Mouse (Mus musculus): Measurements from ENCODE around the gene Zfyve28. TPM values are rescaled to one million over a fixed set of nuclear protein-coding genes. Genes with fewer than 3 reads are reported as not detected.

Gene Zfyve28
- polyA plus RNA-seq, 1 experiment from 2014 or later = not detected

GRCm38 (mm10) chr5:34198615-34199014 lies 89.6 kb downstream of the Zfyve28 start:
- DNase-seq (ENCODE audit: low spot score) = no peak
- 80% methylated on average over 6 of the region's 6 CpGs for WGBS
- H3K4me3 ChIP-seq (ENCODE audit: low read depth, low read length) = no peak overlapping the region
- no peak for ATAC-seq (replicated peaks; ENCODE audit: low FRiP score)
- H3K27ac ChIP-seq (ENCODE audit: low read depth, low read length) = no peak overlapping the region
- H3K4me1 ChIP-seq (replicated peaks; ENCODE audit: control insufficient read depth, insufficient read depth, low read length) = no peaks in the 10 kb centered on the region
- H3K27me3 ChIP-seq (replicated peaks; ENCODE audit: control insufficient read depth, insufficient read depth, low read length) = no peaks in the 10 kb centered on the region
- H3K9ac ChIP-seq (ENCODE audit: low read depth, low read length) = no peak overlapping the region
- no peaks in the 10 kb centered on the region for H3K36me3 ChIP-seq (ENCODE audit: control insufficient read depth, insufficient read depth, low read length)
- H3K9me3 ChIP-seq (ENCODE audit: control insufficient read depth, low read length) = no peaks in the 10 kb centered on the region
- H3K4me2 ChIP-seq = no peak overlapping the region

DNA sequence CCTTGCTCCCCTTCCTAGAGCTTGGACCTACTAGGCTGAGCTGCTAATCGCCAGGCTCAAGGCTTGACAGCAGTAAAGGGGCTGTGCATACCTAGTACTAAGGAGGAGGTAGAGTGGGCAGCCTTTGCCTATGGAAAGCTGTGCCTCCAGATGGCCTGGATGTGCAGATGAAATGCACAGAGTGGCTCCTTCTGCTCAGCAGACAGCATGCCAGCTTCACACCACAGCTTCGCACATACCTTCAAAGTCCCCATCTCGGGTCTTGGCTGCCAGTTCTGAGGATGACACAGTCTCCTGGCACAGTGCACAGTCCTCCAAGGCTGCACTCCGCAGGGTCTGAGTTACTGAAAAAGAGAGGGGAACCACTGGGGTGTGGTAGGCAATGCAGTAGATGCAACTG lies 91.0 kb downstream of the Zfyve28 start:
- H3K4me2 ChIP-seq = no peak overlapping the region
- no peak overlapping the region for H3K27ac ChIP-seq (ENCODE audit: low read depth, low read length)
- H3K9me3 ChIP-seq (ENCODE audit: control insufficient read depth, low read length) = no peaks in the 10 kb centered on the region
- H3K4me3 ChIP-seq (ENCODE audit: low read depth, low read length) = no peak overlapping the region
- H3K27me3 ChIP-seq (replicated peaks; ENCODE audit: control insufficient read depth, insufficient read depth, low read length) = no peaks in the 10 kb centered on the region
- no peaks in the 10 kb centered on the region for H3K36me3 ChIP-seq (ENCODE audit: control insufficient read depth, insufficient read depth, low read length)
- no peak for DNase-seq (ENCODE audit: low spot score)
- WGBS = 76% methylated on average over 4 of the region's 4 CpGs
- no peak for ATAC-seq (replicated peaks; ENCODE audit: low FRiP score)
- H3K4me1 ChIP-seq (replicated peaks; ENCODE audit: control insufficient read depth, insufficient read depth, low read length) = no peaks in the 10 kb centered on the region
- H3K9ac ChIP-seq (ENCODE audit: low read depth, low read length) = no peak overlapping the region

GRCm38 (mm10) chr5:34196423-34196822 lies 91.8 kb downstream of the Zfyve28 start:
- H3K4me1 ChIP-seq (replicated peaks; ENCODE audit: control insufficient read depth, insufficient read depth, low read length) = no peaks in the 10 kb centered on the region
- H3K4me2 ChIP-seq = no peak overlapping the region
- WGBS = 66% methylated on average over 7 of the region's 7 CpGs
- H3K27me3 ChIP-seq (replicated peaks; ENCODE audit: control insufficient read depth, insufficient read depth, low read length) = no peaks in the 10 kb centered on the region
- no peaks in the 10 kb centered on the region for H3K9me3 ChIP-seq (ENCODE audit: control insufficient read depth, low read length)
- H3K27ac ChIP-seq (ENCODE audit: low read depth, low read length) = no peak overlapping the region
- no peaks in the 10 kb centered on the region for H3K36me3 ChIP-seq (ENCODE audit: control insufficient read depth, insufficient read depth, low read length)
- DNase-seq (ENCODE audit: low spot score) (no peak), ATAC-seq (replicated peaks; ENCODE audit: low FRiP score) (no peak)
- no peak overlapping the region for H3K4me3 ChIP-seq (ENCODE audit: low read depth, low read length)
- H3K9ac ChIP-seq (ENCODE audit: low read depth, low read length) = no peak overlapping the region

DNA sequence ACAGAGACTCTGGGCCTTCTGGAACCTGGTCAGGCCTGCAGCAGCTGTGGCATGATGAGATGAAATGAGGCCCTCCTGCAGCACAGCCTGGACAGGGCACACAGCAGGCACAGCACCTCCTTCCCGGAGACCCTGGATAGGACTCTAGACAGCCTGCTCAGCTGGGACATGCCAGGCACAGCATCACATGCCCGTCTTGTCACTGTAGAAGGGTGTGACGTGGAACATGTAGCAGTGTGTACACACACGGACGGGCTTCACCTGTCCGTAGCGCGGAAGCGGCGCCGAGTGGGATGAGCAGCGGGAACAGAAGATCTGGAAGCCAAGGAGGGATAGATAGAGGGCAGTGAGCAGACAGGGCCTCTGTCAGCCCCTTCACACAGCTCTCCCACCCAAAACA lies 92.5 kb downstream of the Zfyve28 start:
- DNase-seq (ENCODE audit: low spot score) (no peak), ATAC-seq (replicated peaks; ENCODE audit: low FRiP score) (no peak)
- no peak overlapping the region for H3K27ac ChIP-seq (ENCODE audit: low read depth, low read length)
- no peaks in the 10 kb centered on the region for H3K9me3 ChIP-seq (ENCODE audit: control insufficient read depth, low read length)
- H3K4me1 ChIP-seq (replicated peaks; ENCODE audit: control insufficient read depth, insufficient read depth, low read length) = no peaks in the 10 kb centered on the region
- H3K27me3 ChIP-seq (replicated peaks; ENCODE audit: control insufficient read depth, insufficient read depth, low read length) = no peaks in the 10 kb centered on the region
- no peak overlapping the region for H3K9ac ChIP-seq (ENCODE audit: low read depth, low read length)
- 90% methylated on average over 12 of the region's 12 CpGs for WGBS
- no peaks in the 10 kb centered on the region for H3K36me3 ChIP-seq (ENCODE audit: control insufficient read depth, insufficient read depth, low read length)
- no peak overlapping the region for H3K4me2 ChIP-seq
- no peak overlapping the region for H3K4me3 ChIP-seq (ENCODE audit: low read depth, low read length)

GRCm38 (mm10) chr5:34194975-34195662 lies 93.1 kb downstream of the Zfyve28 start:
- Histone ChIP-seq H3K9me3 (ENCODE audit: control insufficient read depth, low read length) (no peaks in the 10 kb centered on the region), H3K36me3 (ENCODE audit: control insufficient read depth, insufficient read depth, low read length) (no peaks in the 10 kb centered on the region), H3K4me2 (no peak overlapping the region), H3K4me3 (ENCODE audit: low read depth, low read length) (no peak overlapping the region), H3K9ac (ENCODE audit: low read depth, low read length) (no peak overlapping the region), H3K27me3 (replicated peaks; ENCODE audit: control insufficient read depth, insufficient read depth, low read length) (no peaks in the 10 kb centered on the region), H3K27ac (ENCODE audit: low read depth, low read length) (no peak overlapping the region), H3K4me1 (replicated peaks; ENCODE audit: control insufficient read depth, insufficient read depth, low read length) (no peaks in the 10 kb centered on the region)
- ATAC-seq (replicated peaks; ENCODE audit: low FRiP score) (no peak), DNase-seq (ENCODE audit: low spot score) (no peak)
- WGBS = 71% methylated on average over 6 of the region's 6 CpGs

- no peaks in the 10 kb centered on the region for H3K27me3 ChIP-seq (replicated peaks; ENCODE audit: control insufficient read depth, insufficient read depth, low read length)
- H3K4me2 ChIP-seq = no peak overlapping the region
- no peak overlapping the region for H3K9ac ChIP-seq (ENCODE audit: low read depth, low read length)
- no peaks in the 10 kb centered on the region for H3K4me1 ChIP-seq (replicated peaks; ENCODE audit: control insufficient read depth, insufficient read depth, low read length)
- no peaks in the 10 kb centered on the region for H3K9me3 ChIP-seq (ENCODE audit: control insufficient read depth, low read length)
- no peak overlapping the region for H3K4me3 ChIP-seq (ENCODE audit: low read depth, low read length)
- no peak for ATAC-seq (replicated peaks; ENCODE audit: low FRiP score)
- DNase-seq (ENCODE audit: low spot score) = no peak
- no peaks in the 10 kb centered on the region for H3K36me3 ChIP-seq (ENCODE audit: control insufficient read depth, insufficient read depth, low read length)
- 50% methylated on average over 1 of the region's 1 CpGs for WGBS
- no peak overlapping the region for H3K27ac ChIP-seq (ENCODE audit: low read depth, low read length)
These were observed 93.8 kb downstream of the Zfyve28 start for GRCm38 (mm10) chr5:34194426-34194825.

DNA sequence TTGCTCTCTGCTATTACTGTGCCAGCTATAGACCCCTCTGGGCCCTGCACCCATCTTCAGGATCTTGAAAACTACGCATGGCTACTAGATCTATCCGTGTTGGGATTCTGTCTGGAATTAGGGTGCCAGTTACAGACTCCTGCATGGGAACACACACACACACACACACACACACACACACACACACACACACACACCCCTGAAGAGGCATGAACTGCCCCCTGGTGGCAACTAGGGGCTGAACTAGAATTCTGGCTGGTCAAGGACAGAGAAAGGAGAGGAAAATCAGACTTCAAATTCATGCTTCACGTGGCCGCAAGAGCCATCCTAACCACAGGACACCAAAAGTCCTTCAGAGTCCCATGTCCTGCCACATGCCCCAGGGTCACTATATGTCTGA lies 96.4 kb downstream of the Zfyve28 start:
- H3K4me3 ChIP-seq (ENCODE audit: low read depth, low read length) = no peak overlapping the region
- H3K4me2 ChIP-seq = no peak overlapping the region
- H3K9ac ChIP-seq (ENCODE audit: low read depth, low read length) = no peak overlapping the region
- DNase-seq (ENCODE audit: low spot score) (no peak), ATAC-seq (replicated peaks; ENCODE audit: low FRiP score) (no peak)
- peaks cover 5% of the 10 kb centered on the region for H3K4me1 ChIP-seq (replicated peaks; ENCODE audit: control insufficient read depth, insufficient read depth, low read length)
- WGBS = 76% methylated on average over 4 of the region's 4 CpGs
- H3K27me3 ChIP-seq (replicated peaks; ENCODE audit: control insufficient read depth, insufficient read depth, low read length) = no peaks in the 10 kb centered on the region
- no peaks in the 10 kb centered on the region for H3K9me3 ChIP-seq (ENCODE audit: control insufficient read depth, low read length)
- no peak overlapping the region for H3K27ac ChIP-seq (ENCODE audit: low read depth, low read length)
- no peaks in the 10 kb centered on the region for H3K36me3 ChIP-seq (ENCODE audit: control insufficient read depth, insufficient read depth, low read length)

DNA sequence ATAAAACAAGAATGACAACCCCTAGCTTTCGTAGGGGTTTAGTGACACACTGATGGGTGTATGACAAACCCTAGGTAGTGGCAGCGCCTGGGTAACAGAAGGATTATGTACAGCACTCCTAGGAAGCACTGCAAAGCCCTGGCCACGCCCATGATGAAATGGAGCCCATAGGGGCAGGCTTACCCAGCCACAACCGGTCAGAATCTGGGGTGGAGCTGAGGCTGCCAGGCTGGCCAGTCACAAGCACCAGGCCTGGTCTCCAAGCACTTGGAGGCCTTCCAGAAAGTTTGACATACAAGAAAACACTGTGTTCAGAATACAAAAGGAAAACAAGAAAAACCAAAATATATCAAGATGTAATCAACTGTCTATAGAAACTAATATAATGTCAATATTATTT lies 97.2 kb downstream of the Zfyve28 start:
- no peak overlapping the region for H3K4me2 ChIP-seq
- H3K4me3 ChIP-seq (ENCODE audit: low read depth, low read length) = no peak overlapping the region
- no peaks in the 10 kb centered on the region for H3K36me3 ChIP-seq (ENCODE audit: control insufficient read depth, insufficient read depth, low read length)
- no peaks in the 10 kb centered on the region for H3K27me3 ChIP-seq (replicated peaks; ENCODE audit: control insufficient read depth, insufficient read depth, low read length)
- H3K9me3 ChIP-seq (ENCODE audit: control insufficient read depth, low read length) = no peaks in the 10 kb centered on the region
- H3K4me1 ChIP-seq (replicated peaks; ENCODE audit: control insufficient read depth, insufficient read depth, low read length) = peaks cover 8% of the 10 kb centered on the region
- DNase-seq (ENCODE audit: low spot score) = no peak
- H3K27ac ChIP-seq (ENCODE audit: low read depth, low read length) = no peak overlapping the region
- no peak for ATAC-seq (replicated peaks; ENCODE audit: low FRiP score)
- 55% methylated on average over 4 of the region's 4 CpGs for WGBS
- no peak overlapping the region for H3K9ac ChIP-seq (ENCODE audit: low read depth, low read length)

DNA sequence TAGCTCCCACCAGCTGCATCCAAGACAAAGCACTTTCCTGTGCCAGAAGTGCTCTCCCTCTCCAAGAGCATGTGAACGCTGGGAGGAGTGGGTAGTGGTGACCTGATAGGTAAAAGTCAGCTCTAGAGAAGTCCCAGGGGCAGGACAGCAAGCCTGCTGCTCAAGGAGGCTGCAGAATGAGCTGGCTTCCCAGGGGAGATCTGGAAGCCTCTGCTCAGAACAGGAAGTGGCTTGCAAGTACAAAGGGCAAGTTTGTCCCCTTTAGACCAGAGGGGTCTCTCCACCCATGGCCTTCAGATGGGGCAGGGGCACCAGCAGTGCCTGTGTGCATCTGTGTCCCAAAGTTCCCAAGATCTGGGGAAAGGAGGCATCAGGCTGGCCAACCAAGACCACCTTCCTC lies 98.7 kb downstream of the Zfyve28 start:
- Histone ChIP-seq H3K36me3 (ENCODE audit: control insufficient read depth, insufficient read depth, low read length) (no peaks in the 10 kb centered on the region), H3K9ac (ENCODE audit: low read depth, low read length) (no peak overlapping the region), H3K27me3 (replicated peaks; ENCODE audit: control insufficient read depth, insufficient read depth, low read length) (no peaks in the 10 kb centered on the region), H3K9me3 (ENCODE audit: control insufficient read depth, low read length) (no peaks in the 10 kb centered on the region), H3K4me3 (ENCODE audit: low read depth, low read length) (no peak overlapping the region), H3K4me1 (replicated peaks; ENCODE audit: control insufficient read depth, insufficient read depth, low read length) (peaks cover 8% of the 10 kb centered on the region), H3K27ac (ENCODE audit: low read depth, low read length) (no peak overlapping the region), H3K4me2 (no peak overlapping the region)
- WGBS = 64% methylated on average over 1 of the region's 1 CpGs
- DNase-seq (ENCODE audit: low spot score) = no peak
- ATAC-seq (replicated peaks; ENCODE audit: low FRiP score) = no peak
